Mouse (Mus musculus): ENCODE measurements around the gene Gm11444.

DNA sequence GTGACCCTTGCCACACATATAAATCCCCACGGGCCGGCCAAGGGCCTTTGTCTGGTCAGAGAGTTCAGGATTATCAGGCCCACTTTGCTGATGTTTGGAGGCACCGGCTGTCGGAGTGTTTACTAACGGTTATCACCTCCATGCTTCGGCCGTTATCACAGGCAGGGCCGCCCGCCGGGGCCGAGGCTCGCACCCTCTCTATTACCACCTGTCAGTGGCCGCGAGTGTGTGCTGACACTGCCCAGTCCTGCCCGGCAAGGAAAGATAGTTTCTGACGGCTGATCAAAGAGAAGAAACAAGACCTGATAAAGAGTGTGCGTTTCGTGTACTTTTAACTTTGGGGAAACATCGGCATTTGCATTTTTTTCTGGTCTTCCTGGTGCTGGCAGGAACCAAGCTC, 50.3 kb downstream of the Gm11444 start:
- TF ChIP-seq CTCF (IDR thresholded peaks at IDR 0.05; ENCODE audit: low read depth, low read length) (no peak), POLR2A (IDR thresholded peaks at IDR 0.05; ENCODE audit: extremely low read depth, insufficient read depth, low read length) (no peak)

Data from liver, adult 2 months (tissue).